Mouse (Mus musculus): Measurements from ENCODE around the gene Gdpd5. TPM values are rescaled to one million over a fixed set of nuclear protein-coding genes. Genes with fewer than 3 reads are reported as not detected.

Gene Gdpd5
- polyA plus RNA-seq (2012; ENCODE audit: low replicate concordance) = 6.2 and 8.7 TPM in 2 replicates

GRCm38 (mm10) chr7:99381214-99382087, at the start of gene Gdpd5:
Gene Gdpd5, plus strand, starts transcription at chr7:99381414.

GRCm38 (mm10) chr7:99352526-99353400, 28.5 kb upstream of the Gdpd5 start, which contains the start of gene Serpinh1:
Gene Serpinh1, minus strand, starts transcription at chr7:99353239.

GRCm38 (mm10) chr7:99465811-99466210, 84.6 kb downstream of the Gdpd5 start, which contains the start of gene Klhl35:
Gene Klhl35, plus strand, starts transcription at chr7:99466004.

GRCm38 (mm10) chr7:99483271-99483923, 102.2 kb downstream of the Gdpd5 start, which contains the start of gene Rps3:
Gene Rps3, minus strand, starts transcription at chr7:99483738.

Other genes with a start within 250 kb of the Gdpd5 start
- 37.1 and 42.0 TPM in 2 replicates for gene Uvrag, start 240.3 kb upstream of the Gdpd5 start, polyA plus RNA-seq (2012; ENCODE audit: low replicate concordance)
- gene Dgat2, start 198.7 kb upstream of the Gdpd5 start, polyA plus RNA-seq (2012; ENCODE audit: low replicate concordance) = 1.0 and 1.3 TPM in 2 replicates
- gene Mogat2, start 142.8 kb upstream of the Gdpd5 start, polyA plus RNA-seq (2012; ENCODE audit: low replicate concordance) = 0.44 TPM in 1 of 2 replicates, not detected in the other
- 0.05 and 0.25 TPM in 2 replicates for gene Map6, start 114.0 kb upstream of the Gdpd5 start, polyA plus RNA-seq (2012; ENCODE audit: low replicate concordance)
- 8.9 and 30.8 TPM in 2 replicates for gene Serpinh1, start 28.2 kb upstream of the Gdpd5 start, polyA plus RNA-seq (2012; ENCODE audit: low replicate concordance)
- 0.43 TPM in 1 of 2 replicates, not detected in the other for gene Klhl35, start 84.6 kb downstream of the Gdpd5 start, polyA plus RNA-seq (2012; ENCODE audit: low replicate concordance)
- gene Rps3, start 102.3 kb downstream of the Gdpd5 start, polyA plus RNA-seq (2012; ENCODE audit: low replicate concordance) = 33.6 and 264 TPM in 2 replicates
- 34.8 and 134 TPM in 2 replicates for gene Arrb1, start 154.1 kb downstream of the Gdpd5 start, polyA plus RNA-seq (2012; ENCODE audit: low replicate concordance)
- gene Tpbgl, start 245.7 kb downstream of the Gdpd5 start, polyA plus RNA-seq (2012; ENCODE audit: low replicate concordance) = 3.3 and 3.7 TPM in 2 replicates